Mouse (Mus musculus) layer of hippocampus, adult 2 months (tissue): ENCODE measurements around the gene Rap2a. TPM values are rescaled to one million over a fixed set of nuclear protein-coding genes. Genes with fewer than 3 reads are reported as not detected.
A peak's percentile ranks its signal among the peaks of the same experiment; 100 is the strongest.

Experiments
- DNase-seq, 2 experiments: peaks; one replicate each; pipeline ENCODE4 v3.0.0; 2022; ENCODE audit warnings: low spot score in 2 of 2
- H3K27ac ChIP-seq: fragments of 200-600 bp; 2 replicates; pipeline ENCODE4 v1.8.1; 2022
- H3K4me3 ChIP-seq: fragments of 200-600 bp; 2 replicates; pipeline ENCODE4 v1.8.1; 2022; ENCODE audit warnings: mild to moderate bottlenecking
- CTCF ChIP-seq: fragments of 200-600 bp; conservative IDR thresholded peaks from 2 replicates; pipeline ENCODE4 v1.8.1; 2022; ENCODE audit warnings: antibody characterized with exemption, mild to moderate bottlenecking, moderate library complexity
- total RNA-seq, 2 experiments: library from RNA; stranded (reverse); gene quantifications; 2 replicates each; pipeline ENCODE4 v1.2.3; 2021

Rap2a gene
- total RNA-seq, 2 experiments from 2014 or later: 74.0 to 78.6 TPM

GRCm38 (mm10) chr14:120533301-120533700 is 55.1 kb downstream of the Rap2a start:
- no peak for DNase-seq
- no peak for TF ChIP-seq CTCF
- Histone ChIP-seq H3K27ac (no peak overlapping the region), H3K4me3 (no peak overlapping the region)

GRCm38 (mm10) chr14:120534841-120535271 is 56.6 kb downstream of the Rap2a start:
- Histone ChIP-seq H3K27ac (no peak overlapping the region), H3K4me3 (no peak overlapping the region)
- no peak for TF ChIP-seq CTCF
- DNase-seq: no peak

- DNase-seq: no peak
- Histone ChIP-seq H3K4me3 (no peak overlapping the region), H3K27ac (no peak overlapping the region)
- TF ChIP-seq CTCF: no peak
Observed at GRCm38 (mm10) chr14:120535446-120535845, 57.2 kb downstream of the Rap2a start.

GRCm38 (mm10) chr14:120535924-120536323 is 57.7 kb downstream of the Rap2a start:
- H3K4me3 ChIP-seq: no peak overlapping the region
- TF ChIP-seq CTCF: no peak
- H3K27ac ChIP-seq: no peak overlapping the region
- DNase-seq: no peak

- DNase-seq: no peak
- TF ChIP-seq CTCF: no peak
- H3K4me3 ChIP-seq: no peak overlapping the region
- H3K27ac ChIP-seq: no peak overlapping the region
Observed at GRCm38 (mm10) chr14:120539128-120539527, 60.9 kb downstream of the Rap2a start.

- H3K4me3 ChIP-seq: no peak overlapping the region
- no peak for DNase-seq
- TF ChIP-seq CTCF: no peak
- H3K27ac ChIP-seq: no peak overlapping the region
Observed at GRCm38 (mm10) chr14:120539626-120540025, 61.4 kb downstream of the Rap2a start.

- H3K27ac ChIP-seq: no peak overlapping the region
- H3K4me3 ChIP-seq: no peak overlapping the region
- TF ChIP-seq CTCF: no peak
- DNase-seq: no peak
Observed at GRCm38 (mm10) chr14:120542445-120542844, 64.2 kb downstream of the Rap2a start.

- DNase-seq: no peak
- no peak for TF ChIP-seq CTCF
- no peak overlapping the region for H3K27ac ChIP-seq
Observed at GRCm38 (mm10) chr14:120542976-120543375, 64.7 kb downstream of the Rap2a start.

GRCm38 (mm10) chr14:120543846-120544245 is 65.6 kb downstream of the Rap2a start:
- no peak overlapping the region for H3K4me3 ChIP-seq
- H3K27ac ChIP-seq: no peak overlapping the region
- DNase-seq: no peak
- no peak for TF ChIP-seq CTCF

More at GRCm38 (mm10) chr14:120542976-120543375, 64.7 kb downstream of the Rap2a start:
- no peak overlapping the region for H3K4me3 ChIP-seq

GRCm38 (mm10) chr14:120544495-120544894 is 66.3 kb downstream of the Rap2a start:
- no peak overlapping the region for H3K27ac ChIP-seq
- H3K4me3 ChIP-seq: no peak overlapping the region
- TF ChIP-seq CTCF: no peak
- no peak for DNase-seq

- 0 out of 2 replicates have a peak, but pooled peaks have one; percentile 8 for TF ChIP-seq CTCF
- no peak overlapping the region for H3K4me3 ChIP-seq
- no peak overlapping the region for H3K27ac ChIP-seq
- no peak for DNase-seq
Observed at GRCm38 (mm10) chr14:120544946-120545345, 66.7 kb downstream of the Rap2a start.

Other genes with a start within 250 kb of the Rap2a start
- gene Mbnl2, start 202.8 kb upstream of the Rap2a start, total RNA-seq: 100 to 1,000 TPM; 244 to 250 TPM